Mouse (Mus musculus): ENCODE results near the gene Arhgap45.

GRCm38 (mm10) chr10:79991099-79991498 lies 25.4 kb upstream of the Arhgap45 start:
- no peak for TF ChIP-seq CTCF (IDR thresholded peaks at IDR 0.05)
- no peak for TF ChIP-seq EP300 (IDR thresholded peaks at IDR 0.05)

All from lung, postnatal 0 days (tissue).